Mouse (Mus musculus): ENCODE data around the gene 4930404N11Rik.

4930404N11Rik gene

DNA sequence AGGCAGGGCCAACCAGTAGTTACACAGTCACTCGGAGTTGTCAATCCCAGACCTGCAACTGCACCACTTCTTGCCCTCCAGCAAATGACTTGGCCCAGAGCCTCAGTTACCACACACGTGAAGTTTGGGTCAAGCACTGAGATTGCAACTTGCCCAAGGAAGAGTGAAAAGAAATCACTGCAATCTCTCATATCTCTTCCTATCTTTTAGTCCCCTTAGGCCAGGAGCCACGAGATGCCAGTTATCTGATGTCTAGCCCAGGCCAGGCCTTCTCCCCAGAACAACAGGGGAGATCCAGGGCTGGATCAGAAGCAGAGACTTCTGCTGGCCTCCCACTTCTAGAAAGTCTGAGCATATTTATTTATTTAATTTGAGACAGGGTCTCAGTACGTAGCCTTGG, 10.1 kb downstream of the 4930404N11Rik start:
- in situ Hi-C loops (cut with MboI): no loop called here

DNA sequence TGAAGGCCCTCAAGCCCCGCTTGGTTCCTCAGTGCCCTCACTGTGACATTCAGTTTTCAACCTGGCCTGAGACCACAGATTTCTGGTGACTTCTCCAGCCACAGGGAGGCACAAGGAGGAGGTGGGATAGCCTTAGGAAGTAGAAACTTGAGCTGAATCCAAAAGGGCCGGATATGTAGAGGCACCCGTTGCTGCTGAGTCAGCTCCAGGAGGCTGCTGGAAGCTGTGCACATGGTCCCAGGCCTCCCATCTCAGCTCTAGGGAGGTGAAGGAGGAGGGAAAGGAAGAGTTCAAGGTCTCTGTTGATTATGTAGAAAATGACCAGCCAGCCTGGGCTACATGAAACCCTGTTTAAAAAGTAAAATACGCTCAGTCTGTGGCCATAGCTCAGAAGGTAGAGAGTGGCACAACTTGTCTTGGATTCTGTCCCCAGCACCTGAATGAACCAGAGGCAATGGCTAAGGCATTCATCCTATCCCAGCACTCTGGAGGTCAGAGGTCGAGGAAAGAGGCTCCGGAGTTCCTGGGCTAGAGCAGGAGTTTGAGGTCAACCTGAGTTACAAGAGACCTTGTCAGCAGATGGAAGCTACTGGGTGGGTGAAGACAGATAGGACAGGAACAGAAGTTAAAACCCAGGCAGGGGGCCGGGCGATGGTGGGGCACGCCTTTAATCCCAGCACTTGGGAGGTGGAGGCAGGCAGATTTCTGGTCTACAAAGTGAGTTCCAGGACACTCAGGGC, 10.7 kb downstream of the 4930404N11Rik start:
- in situ Hi-C loops (cut with MboI): no loop called here

GRCm38 (mm10) chr10:81351678-81352291, 13.8 kb downstream of the 4930404N11Rik start:
- in situ Hi-C loops (cut with MboI): no loop called here

- in situ Hi-C loops (cut with MboI): no loop called here
These were observed 15.1 kb downstream of the 4930404N11Rik start, which contains the start of gene Hmg20b for GRCm38 (mm10) chr10:81350351-81351063. Gene Hmg20b (minus strand): TSS chr10:81350480.

GRCm38 (mm10) chr10:81349961-81350350, 15.7 kb downstream of the 4930404N11Rik start:
- in situ Hi-C loops (cut with MboI): loop anchor here (10.0 kb wide), 1 partner anchor 55 kb away; the partner anchor contains the start of genes Pip5k1c and Tjp3

- in situ Hi-C loops (cut with MboI): loop anchor here (10.0 kb wide), 1 partner anchor 54 kb away; the partner anchor contains the start of genes Pip5k1c and Tjp3
These were observed 16.5 kb downstream of the 4930404N11Rik start for GRCm38 (mm10) chr10:81349146-81349545.

DNA sequence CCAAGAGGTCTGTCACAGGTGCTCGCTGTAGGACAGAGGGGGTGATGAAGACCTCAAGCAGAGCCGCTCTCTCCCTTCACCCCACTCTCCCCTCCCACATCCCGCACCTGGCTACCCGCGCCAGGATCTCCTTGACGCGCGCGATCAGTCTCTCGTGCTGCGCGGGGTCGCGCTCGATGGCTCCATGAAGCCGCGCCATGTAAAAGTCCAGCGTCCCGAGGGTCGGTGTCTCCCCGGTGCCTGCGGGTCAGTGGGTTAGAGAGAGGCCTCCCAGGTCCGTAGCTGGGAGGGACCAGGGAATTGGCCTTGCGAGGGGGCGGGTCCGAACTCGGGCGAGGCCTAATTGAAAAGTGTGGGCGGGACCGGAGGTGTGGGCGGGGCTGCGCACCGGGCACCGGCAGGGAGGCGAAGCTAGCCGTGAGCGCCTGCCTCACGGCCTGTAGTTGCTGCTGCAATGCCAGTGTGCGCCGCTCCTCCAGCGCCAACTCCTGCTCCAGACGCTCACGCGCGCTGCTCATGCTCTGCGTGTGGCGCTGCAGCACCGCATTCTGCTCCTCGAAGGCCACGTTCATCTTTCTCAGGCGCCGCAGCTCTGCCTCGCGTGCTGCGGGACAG, 19.1 kb downstream of the 4930404N11Rik start:
- in situ Hi-C loops (cut with MboI): loop anchor here (10.0 kb wide), 1 partner anchor 52 kb away; the partner anchor contains the start of genes Pip5k1c and Tjp3

DNA sequence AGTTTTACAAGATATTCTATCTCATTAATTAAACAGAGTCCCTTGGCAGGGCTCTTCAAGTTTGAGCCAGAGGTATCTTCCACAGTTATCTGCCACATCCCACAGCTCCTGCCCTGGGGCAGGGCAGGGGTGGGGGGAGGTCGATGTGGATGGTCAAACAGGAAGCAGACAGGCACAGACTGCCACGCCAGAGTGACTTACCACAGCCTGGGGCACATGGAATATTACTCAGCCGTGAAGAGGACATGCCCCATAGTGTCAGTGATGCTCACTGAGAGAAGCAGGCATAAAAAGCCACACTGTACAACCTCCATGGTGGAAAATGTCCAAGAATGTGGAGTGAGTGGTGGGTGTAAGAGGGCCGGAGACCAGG, 20.5 kb downstream of the 4930404N11Rik start:
- in situ Hi-C loops (cut with MboI): loop anchor here (10.0 kb wide), 1 partner anchor 50 kb away; the partner anchor contains the start of genes Pip5k1c and Tjp3

- in situ Hi-C loops (cut with MboI): loop anchor here (10.0 kb wide), 1 partner anchor 50 kb away; the partner anchor contains the start of genes Pip5k1c and Tjp3
These were observed 21.0 kb downstream of the 4930404N11Rik start for GRCm38 (mm10) chr10:81344421-81345161.

- in situ Hi-C loops (cut with MboI): loop anchor here (10.0 kb wide), 1 partner anchor 48 kb away; the partner anchor contains the start of genes Pip5k1c and Tjp3
These were observed 22.7 kb downstream of the 4930404N11Rik start, which contains the start of gene Gipc3 for GRCm38 (mm10) chr10:81342686-81343505. Gene Gipc3 (minus strand): TSS chr10:81343266.

DNA sequence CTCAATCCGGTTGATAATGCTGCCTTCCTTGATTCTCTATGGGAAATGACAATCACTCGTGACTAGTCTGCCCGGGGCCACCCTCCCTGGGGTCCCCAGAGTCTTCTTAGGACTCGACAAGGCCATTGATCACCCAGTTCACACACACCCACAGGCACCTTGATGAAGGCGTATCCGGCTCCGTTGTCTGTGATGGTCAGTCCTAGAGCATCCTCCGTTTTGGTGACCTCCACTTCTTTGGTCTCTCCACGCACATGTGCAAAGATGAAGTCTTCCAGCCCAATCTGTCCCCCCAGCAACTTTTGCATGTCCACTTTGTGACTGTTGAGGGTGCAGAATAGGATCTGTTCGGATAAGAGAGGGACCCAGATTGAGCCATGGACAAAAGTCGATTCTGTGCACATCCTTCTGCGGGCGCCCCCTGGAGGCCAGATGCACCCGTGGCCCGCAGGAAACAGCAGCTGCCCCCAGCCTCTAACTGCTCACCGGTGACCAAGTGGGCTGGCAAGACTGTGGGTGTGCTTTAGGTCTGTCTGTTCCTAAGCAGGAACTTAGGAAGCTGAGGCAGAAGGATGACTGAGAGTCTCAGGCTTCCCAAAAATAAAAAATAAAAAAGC, 24.2 kb downstream of the 4930404N11Rik start:
- in situ Hi-C loops (cut with MboI): loop anchor here (10.0 kb wide), 1 partner anchor 47 kb away; the partner anchor contains the start of genes Pip5k1c and Tjp3

- in situ Hi-C loops (cut with MboI): loop anchor here (10.0 kb wide), 1 partner anchor 46 kb away; the partner anchor contains the start of genes Pip5k1c and Tjp3
These were observed 24.9 kb downstream of the 4930404N11Rik start for GRCm38 (mm10) chr10:81340551-81341332.

- in situ Hi-C loops (cut with MboI): no loop called here
These were observed 29.1 kb downstream of the 4930404N11Rik start for GRCm38 (mm10) chr10:81336558-81336957.

GRCm38 (mm10) chr10:81335393-81336340, 29.9 kb downstream of the 4930404N11Rik start:
- in situ Hi-C loops (cut with MboI): no loop called here

DNA sequence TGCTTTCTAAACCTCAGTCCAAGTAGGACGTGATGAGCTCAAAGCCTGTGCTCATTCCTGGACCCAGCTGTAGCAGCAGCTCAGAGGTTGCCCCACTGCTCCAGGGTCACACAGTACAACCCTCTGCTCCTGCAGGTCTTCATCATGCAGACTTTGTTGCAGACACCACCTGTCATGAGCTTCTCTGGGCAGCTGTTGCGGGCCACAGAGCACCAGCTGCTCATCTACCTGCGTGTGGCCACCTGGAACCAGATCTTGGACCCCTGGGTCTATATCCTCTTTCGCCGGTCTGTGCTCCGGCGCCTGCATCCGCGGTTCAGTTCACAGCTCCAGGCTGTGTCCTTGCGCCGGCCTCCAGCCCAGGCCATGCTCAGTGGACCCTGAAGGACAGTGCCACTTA, 31.3 kb downstream of the 4930404N11Rik start:
- in situ Hi-C loops (cut with MboI): no loop called here

GRCm38 (mm10) chr10:81332277-81332676, 33.3 kb downstream of the 4930404N11Rik start:
- in situ Hi-C loops (cut with MboI): no loop called here

DNA sequence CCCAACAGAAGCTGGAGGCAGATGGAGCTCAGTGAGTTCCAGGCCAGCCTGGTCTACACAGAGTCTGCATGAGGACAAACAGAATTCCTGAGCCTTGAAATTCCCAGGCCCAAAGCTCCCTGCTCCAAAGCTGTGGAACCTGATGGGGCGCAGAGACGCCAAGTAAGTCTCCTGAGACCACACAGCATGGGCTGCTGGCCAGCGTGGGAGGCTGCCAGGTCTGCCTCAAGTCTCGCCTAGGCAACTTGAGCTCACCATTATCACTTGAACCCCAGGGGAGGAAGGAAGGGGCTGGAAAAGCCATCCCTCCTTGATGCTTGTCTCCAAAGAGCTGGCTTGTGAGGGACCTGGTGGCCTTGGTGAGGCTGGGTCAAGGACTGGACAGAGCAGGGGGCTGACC, 35.6 kb downstream of the 4930404N11Rik start:
- in situ Hi-C loops (cut with MboI): no loop called here
